Mouse (Mus musculus) E14TG2a.4 (cell line): ENCODE measurements around the gene Prkg1.

Source experiments
- CTCF ChIP-seq: conservative IDR thresholded peaks from 2 replicates; pipeline ENCODE4 v1.5.1; 2014; ENCODE audit warnings: low read length
- NANOG ChIP-seq: IDR thresholded peaks from 2 replicates; pipeline ENCODE4 v1.6.1; 2014; ENCODE audit warnings: borderline replicate concordance, low read length, mixed read lengths
- POU5F1 ChIP-seq: IDR thresholded peaks from 2 replicates; pipeline ENCODE4 v1.6.1; 2014; ENCODE audit warnings: low read length, borderline replicate concordance

DNA sequence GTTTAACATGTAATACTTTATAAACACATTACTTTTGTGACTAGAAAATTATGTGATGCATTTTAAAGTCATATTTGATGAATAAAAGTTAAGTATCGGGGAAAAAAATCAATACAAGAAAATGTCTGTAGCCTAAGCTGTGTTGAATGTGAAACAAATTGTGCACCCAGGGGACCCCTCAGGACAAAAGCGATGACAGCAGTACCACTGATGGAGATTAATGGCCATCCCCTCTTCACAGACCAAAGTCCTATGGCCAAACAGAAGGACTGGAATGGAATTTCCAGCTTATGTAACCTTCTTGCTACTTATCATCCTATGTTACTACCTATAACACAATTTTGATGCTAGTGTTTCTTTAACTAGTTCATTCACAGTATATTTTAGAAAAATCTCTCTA is 473.6 kb downstream of the Prkg1 start:
- TF ChIP-seq CTCF: no peak
- TF ChIP-seq POU5F1: no peak
- no peak for TF ChIP-seq NANOG
